Mouse (Mus musculus) MEL (cell line): ENCODE data around the gene P3h2.

Source experiments
- BHLHE40 ChIP-seq: IDR thresholded peaks from 2 replicates; pipeline ENCODE4 v1.6.1; 2012; ENCODE audit warnings: low read depth, mild to moderate bottlenecking, inconsistent platforms, low read length, improper control_type of control experiment, borderline replicate concordance
- CHD1 ChIP-seq: IDR thresholded peaks from 2 replicates; pipeline ENCODE4 v1.6.1; 2012; ENCODE audit warnings: low read depth, mild to moderate bottlenecking, inconsistent platforms, low read length, improper control_type of control experiment
- CHD2 ChIP-seq: IDR thresholded peaks from 2 replicates; pipeline ENCODE4 v1.6.1; 2011; ENCODE audit warnings: low read length, improper control_type of control experiment
- CTCF ChIP-seq, 3 experiments: IDR thresholded peaks in 2 of 3; conservative IDR thresholded peaks in 1 of 3; 2 replicates each; pipeline ENCODE4 v1.5.1; 2011 to 2012; ENCODE audit warnings: low read length in 3 of 3, low read depth in 2 of 3, mild to moderate bottlenecking in 2 of 3, improper control_type of control experiment in 1 of 3, inconsistent platforms in 1 of 3, mixed read lengths in 1 of 3, moderate library complexity in 1 of 3; ENCODE audit not compliant: control insufficient read depth in 1 of 3, insufficient read depth in 1 of 3, poor library complexity in 1 of 3, severe bottlenecking in 1 of 3
- GATA1 ChIP-seq: IDR thresholded peaks from 2 replicates; pipeline ENCODE4 v1.6.1; 2011; ENCODE audit warnings: low read depth, low read length, improper control_type of control experiment
- KAT2A ChIP-seq: conservative IDR thresholded peaks from 2 replicates; pipeline ENCODE4 v1.6.1; 2012; ENCODE audit warnings: low read depth, low read length, improper control_type of control experiment, inconsistent platforms
- MAX ChIP-seq: IDR thresholded peaks from 2 replicates; pipeline ENCODE4 v1.6.1; 2011; ENCODE audit warnings: low read length, improper control_type of control experiment
- MAZ ChIP-seq: IDR thresholded peaks from 2 replicates; pipeline ENCODE4 v1.6.1; 2012; ENCODE audit warnings: low read depth, mild to moderate bottlenecking, inconsistent platforms, low read length, improper control_type of control experiment
- POLR2A ChIP-seq, 2 experiments: IDR thresholded peaks; 2 replicates each; pipeline ENCODE4 v1.6.1; 2011 to 2012; ENCODE audit warnings: low read length in 2 of 2, mild to moderate bottlenecking in 2 of 2, control low read depth in 1 of 2, improper control_type of control experiment in 1 of 2, low read depth in 1 of 2, moderate library complexity in 1 of 2; ENCODE audit not compliant: control insufficient read depth in 1 of 2, insufficient read depth in 1 of 2, poor library complexity in 1 of 2
- RAD21 ChIP-seq: IDR thresholded peaks from 2 replicates; pipeline ENCODE4 v1.6.1; 2011; ENCODE audit warnings: mild to moderate bottlenecking, low read depth, low read length, improper control_type of control experiment
- TAL1 ChIP-seq: IDR thresholded peaks from 2 replicates; pipeline ENCODE4 v1.6.1; 2012; ENCODE audit warnings: mild to moderate bottlenecking, inconsistent platforms, low read length, moderate library complexity, mixed read lengths
- TBP ChIP-seq: IDR thresholded peaks from 2 replicates; pipeline ENCODE4 v1.8.0; 2011; ENCODE audit warnings: low read depth, low read length, improper control_type of control experiment
- ZC3H11A ChIP-seq: IDR thresholded peaks from 2 replicates; pipeline ENCODE4 v1.6.1; 2012; ENCODE audit warnings: low read depth, mild to moderate bottlenecking, inconsistent platforms, low read length, improper control_type of control experiment

DNA sequence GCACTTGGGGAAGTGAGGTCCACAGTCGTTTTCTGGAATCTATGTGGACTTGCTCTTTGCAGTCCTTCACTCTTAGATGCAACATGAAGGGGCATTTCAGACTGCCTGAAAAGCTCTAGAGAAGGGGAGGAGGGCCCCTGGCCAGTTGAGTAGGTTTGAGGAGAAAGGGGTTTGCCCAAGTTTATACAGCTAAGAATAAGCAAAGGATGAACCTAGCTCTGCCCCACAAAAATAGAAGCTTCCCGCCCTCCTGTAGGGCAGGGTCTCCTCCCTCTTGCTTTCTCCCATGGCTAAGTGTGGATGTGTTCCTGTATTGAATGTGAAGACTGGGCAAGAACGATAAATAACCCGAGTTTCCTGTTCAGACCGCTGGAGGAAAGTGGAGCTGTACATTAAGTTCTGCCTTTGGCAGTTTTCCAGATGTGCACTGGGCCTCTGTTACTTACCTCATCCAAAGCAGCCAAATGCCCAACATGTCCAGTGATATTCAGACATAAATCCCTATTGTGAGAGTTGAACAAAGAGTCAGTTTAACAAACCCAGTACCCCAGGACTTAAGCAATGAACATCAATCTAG is 545 bp upstream of the P3h2 start:
- TF ChIP-seq KAT2A (no peak), GATA1 (no peak), RAD21 (no peak), ZC3H11A (no peak), CHD2 (no peak), POLR2A (IDR thresholded peaks at IDR 0.05; ENCODE audit: control insufficient read depth in 1 of 2, insufficient read depth in 1 of 2, low read depth in 1 of 2, low read length in 2 of 2, poor library complexity in 1 of 2) (no peak), MAX (no peak), CTCF (IDR thresholded peaks at IDR 0.05 in 2 of 3, conservative IDR thresholded peaks at IDR 0.05 in 1 of 3; ENCODE audit: control insufficient read depth in 1 of 3, insufficient read depth in 1 of 3, low read depth in 2 of 3, low read length in 3 of 3, poor library complexity in 1 of 3, severe bottlenecking in 1 of 3) (no peak), CHD1 (no peak), BHLHE40 (no peak), TBP (no peak), TAL1 (no peak), MAZ (no peak)
